Mouse (Mus musculus) adrenal gland, postnatal 4 days (tissue): ENCODE results near the gene Lekr1. TPM values are rescaled to one million over a fixed set of nuclear protein-coding genes. Genes with fewer than 3 reads are reported as not detected.
"Not testable (repeated sequence)": the region's sequence is repeated elsewhere in the genome, so short reads cannot be mapped to it uniquely, and the experiment has no call there.

Experiments used
- DNase-seq, 2 experiments: peaks; one replicate each; pipeline ENCODE4 v3.0.0; 2021 to 2022; ENCODE audit warnings: low spot score in 2 of 2, mixed read lengths in 2 of 2
- total RNA-seq, 2 experiments: library from RNA; stranded (reverse); gene quantifications; 2 replicates each; pipeline ENCODE4 v1.2.3; 2021

Lekr1 gene
- total RNA-seq, 2 experiments from 2014 or later, result 4.0 to 4.1 TPM

DNA sequence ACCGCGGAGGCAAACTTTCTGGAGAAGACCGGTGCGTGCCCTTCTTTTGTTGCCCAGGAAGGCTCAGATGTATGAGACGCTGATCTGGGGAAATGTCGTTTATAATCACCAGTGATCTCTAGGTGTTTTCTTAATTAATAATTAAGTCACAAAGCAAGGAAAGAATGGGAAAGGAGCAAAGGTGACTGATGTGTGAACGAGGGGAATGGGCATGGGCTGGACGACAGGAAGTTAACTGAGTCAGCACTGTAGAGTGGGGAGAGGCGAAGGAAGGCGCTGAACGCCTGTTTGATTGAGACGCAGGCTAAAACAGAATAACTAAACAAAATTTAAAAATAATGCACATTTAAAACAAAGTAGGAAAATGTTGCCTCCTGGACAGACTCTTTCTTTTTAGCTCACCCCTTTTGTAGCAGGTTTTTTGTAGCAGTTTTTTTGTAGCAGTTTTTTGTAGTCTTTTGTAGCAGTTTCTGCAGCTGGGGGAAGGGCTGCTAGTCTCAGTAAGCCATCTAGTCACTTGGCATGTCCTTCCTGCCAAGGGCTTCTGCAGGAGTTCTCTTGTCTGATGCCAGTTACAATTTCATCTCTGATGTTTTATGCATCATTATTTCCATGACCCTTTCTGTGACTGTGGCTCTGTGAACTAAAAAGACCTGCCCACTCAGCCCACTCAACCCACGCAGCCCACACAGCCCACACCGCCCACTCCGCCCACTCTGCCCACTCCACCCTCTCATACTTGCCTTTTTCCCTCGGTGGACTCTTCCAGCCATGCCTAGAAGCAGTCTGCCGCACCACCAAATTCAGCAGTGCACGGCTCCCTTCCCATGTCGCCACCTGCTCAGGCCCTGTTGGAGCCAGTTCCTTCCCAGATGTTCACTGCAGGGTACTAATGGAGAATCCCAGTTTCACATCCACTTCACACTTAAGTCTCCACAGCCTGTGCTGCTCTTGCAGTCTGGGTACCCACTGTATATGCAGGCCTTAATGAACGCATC lies 98.8 kb downstream of the Lekr1 start:
- no peak for DNase-seq

DNA sequence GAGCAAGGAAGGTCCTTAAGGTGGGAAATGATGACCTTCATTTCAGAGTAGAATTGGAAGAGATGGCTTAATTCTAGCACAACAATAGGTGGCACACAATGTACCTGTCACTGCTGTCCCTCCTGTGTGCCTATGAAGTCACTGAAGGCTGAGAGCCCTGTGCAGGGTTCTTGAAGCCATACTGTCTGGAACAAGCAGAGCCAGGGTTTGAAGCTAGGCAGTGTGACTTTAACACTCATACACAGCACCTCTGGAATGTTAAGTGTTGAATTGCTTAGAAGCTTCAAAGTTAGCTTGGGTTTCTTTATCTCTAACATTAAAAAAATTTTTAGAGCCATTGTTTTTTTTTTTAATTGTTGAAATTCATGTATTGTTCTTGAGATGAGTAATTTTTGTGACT lies 100.4 kb downstream of the Lekr1 start:
- no peak for DNase-seq

DNA sequence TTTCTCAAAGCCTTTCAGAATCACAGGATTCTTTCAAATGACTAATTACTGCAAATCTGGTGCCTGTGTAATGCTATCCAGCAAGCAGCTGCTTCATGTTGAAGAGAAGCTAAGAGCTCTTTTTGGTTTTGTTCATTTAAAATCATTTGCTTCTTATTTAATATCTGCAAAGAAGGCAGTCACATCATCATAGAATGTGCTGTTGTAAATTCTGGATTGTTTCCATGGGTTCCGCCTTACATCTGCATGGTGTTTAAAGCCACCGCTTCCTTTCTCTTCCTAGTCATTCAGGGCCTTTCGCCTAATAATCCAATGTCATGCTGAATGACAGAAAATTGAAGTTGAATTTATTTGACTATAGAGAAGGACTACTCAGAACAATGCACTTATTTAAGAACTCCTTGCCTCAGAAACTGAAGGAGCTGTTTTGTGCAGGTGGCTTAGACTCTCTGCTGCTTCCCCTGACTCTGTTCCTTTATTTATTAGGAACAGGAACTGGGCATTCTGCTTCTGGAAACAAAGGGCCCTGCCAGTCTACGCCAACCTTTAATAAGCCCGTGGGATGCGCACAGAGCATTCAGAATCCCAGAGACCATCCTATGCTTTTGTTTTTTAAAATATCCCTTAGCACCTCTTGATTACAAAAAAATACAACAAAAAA lies 101.3 kb downstream of the Lekr1 start:
- DNase-seq, result no peak

DNA sequence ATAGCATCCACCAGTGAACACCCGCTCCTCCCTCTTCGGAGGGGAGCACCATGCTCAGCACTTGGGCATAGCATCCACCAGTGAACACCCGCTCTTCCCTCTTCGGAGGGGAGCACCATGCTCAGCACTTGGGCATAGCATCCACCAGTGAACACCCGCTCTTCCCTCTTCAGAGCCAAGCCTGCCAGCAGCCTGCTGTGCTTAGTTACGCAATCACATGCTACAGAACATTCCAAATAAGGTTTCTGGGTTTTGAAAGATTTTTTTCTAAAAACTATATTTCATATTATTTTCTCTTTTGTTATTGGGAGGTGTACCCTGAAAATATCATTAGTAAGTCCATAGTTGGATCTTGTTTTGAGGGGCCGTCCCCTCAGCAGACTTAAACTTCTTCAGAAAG lies 103.6 kb downstream of the Lekr1 start:
- not testable (repeated sequence) for DNase-seq

DNA sequence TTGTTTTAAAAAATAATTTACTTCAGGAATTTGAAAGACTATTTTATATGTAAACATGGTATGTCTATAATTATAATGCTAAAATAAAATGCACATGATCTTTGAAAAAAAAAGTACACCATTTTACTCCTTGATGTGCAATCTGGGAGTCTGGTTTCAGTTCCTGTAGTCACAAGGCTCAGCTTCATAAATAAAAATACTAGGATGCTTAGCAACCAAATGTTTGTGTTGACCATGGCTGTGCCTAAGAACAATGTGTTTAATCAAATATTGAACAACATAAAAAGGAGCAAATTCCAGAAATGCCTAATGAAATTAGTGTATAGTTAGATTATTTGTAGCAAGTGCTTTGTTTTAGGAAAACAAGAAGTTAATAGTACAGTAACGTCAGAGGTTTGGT lies 107.9 kb downstream of the Lekr1 start:
- no peak for DNase-seq

DNA sequence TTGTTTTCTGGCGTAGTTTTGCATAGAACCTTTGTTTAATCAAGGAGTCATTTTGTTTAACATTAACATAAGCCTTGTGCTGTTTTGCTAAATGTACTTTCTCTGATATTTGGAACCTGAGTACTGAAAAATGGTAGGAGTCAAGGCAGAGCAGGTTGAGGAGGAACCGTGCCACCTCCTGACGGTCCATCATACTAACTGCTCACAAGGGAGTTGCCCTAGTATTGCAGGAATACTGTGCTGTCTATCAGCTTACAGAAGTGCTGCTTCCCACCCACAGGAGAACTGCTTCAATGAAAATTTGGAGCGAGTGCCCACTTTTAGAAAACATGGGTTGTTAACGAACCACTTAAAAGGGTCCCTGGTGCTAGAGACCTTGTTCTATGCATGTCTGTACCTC lies 109.1 kb downstream of the Lekr1 start:
- DNase-seq, result no peak

DNA sequence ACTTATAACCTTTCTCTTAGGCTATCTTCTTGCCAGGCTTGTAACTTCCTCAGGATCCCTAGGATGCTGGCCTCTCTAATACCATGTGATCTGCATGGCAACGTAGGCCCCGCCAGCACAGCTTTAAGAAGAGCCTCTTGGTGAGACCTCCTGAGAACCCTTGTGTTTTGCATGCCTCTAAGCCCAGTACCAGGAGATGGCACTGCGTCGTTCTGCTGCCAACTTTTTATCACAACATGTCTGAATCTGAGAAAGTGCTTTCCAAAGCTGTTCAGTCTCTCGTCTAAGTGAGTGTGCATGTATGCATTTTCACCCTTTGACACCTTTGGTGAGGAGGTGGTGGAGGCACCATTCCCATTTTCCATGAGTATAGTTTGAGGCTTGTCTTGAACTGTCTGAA lies 116.2 kb downstream of the Lekr1 start:
- DNase-seq, result no peak

DNA sequence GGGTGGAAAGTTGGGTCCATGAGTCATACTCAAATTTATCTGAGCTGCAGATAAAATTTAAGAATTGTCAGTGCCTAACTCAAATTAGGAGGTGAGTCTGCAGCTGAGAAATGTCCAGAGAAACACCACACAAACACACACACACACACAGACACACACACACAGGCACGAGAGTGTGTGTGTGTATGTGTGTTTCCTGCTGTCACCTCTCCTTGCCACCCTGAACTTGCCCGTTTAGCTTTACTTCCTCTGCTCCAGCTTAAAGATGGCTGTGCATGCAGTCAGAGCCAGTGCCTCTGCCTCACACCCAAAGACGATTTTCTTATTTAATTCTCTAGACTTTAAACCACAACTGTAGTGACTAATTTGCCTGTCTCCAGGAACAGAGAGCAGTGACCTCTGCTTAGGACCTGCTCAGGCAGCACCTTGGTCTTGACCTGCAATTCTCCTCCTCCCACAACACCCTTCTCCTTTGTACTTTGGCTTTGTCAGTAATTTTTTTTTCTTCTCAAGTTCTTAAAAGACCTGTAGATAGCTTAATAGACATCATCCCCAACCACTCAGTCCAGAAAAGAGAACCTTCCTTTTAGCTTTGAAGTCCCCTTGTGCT lies 124.2 kb downstream of the Lekr1 start:
- DNase-seq, result no peak

DNA sequence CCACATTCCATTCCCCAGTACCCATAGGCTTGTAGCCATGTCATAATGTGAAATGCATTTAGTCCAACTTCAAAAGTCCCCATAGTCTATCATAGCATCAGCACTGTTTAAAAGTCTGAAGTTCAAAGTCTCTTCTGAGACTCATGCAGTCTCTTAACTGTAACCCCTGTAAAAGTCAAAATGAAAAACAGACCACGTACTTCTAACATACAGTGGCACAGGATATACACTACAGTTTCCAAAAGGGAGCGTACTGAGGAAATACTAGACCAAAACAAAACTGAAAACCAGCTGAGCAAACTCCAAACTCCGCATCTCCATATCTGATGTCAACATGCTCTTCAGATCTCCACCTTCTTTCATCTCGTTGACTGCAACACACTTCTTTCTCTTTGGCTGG lies 127.5 kb downstream of the Lekr1 start:
- no peak for DNase-seq

DNA sequence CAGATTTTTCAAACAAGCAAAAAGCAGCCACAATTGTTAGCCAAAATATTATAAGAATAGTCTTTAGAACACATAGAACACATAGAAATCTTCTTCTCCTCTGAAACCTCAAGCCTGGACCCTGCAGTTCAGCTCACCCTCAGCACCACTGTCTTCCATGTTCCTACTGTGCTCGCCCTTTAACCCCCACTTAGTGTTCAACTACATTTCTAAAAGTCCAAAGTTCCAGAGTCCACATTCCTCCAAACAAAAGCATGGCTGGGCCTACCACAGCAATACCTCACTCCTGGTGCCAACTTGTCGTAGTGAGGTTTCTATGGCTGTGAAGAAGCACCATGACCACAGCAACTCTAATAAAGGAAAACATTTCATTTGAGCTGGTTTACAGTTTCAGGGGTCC lies 128.7 kb downstream of the Lekr1 start:
- DNase-seq, result no peak

DNA sequence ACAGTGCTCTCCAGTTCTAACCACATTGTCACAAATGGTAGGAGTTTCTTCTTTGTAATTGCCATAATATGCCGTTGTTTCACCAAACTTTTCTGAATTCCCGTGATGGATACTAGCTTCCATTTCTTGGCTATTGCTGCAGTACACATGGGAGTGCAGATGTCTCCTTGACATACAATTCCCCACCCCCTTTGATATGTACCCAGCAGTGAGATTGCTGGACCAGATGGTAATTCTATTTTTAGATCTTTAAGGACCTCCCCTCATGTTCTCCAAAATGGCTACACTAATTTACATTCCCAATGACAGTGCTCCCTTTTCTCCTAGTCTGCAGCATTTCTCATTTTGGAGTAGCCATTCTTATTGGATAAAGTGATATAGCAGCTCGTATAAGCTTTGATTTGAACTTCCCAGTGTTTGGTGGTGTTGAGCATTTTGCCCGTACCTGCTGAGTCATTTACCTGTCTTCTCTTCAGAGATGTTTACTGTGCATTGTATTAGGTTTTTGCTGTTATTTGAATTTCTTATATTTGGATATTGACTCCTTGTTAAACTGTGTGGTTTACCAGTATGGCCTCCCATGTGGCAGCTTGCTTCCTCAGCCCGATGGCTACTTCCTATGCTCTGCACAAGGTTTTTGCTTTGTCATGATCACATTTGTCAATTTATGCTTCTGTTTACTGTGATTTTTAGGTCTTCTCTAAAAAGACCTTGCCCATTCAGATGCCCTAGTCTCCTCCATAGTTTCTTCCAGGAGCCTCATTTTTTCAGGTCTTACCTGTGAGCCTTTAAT lies 131.5 kb downstream of the Lekr1 start:
- no peak for DNase-seq

DNA sequence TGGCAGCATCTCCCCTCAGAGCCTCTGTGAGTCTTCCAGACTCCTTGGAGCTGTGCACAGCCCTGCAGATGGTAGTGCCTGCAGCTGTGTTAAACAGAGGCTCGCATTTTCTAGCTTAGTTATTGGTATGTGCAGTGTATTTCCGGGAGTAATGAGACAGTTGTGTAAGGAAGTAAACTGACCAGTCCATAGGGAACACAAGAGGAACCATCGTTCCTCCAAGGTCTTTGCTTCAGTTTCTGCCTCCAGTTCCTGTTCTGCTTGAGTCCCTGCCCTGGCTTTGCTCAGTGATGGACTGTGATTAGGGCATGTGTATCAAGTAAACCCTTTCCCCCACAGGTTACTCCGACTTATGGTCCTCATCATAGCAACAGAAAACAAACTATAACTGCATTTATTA lies 134.9 kb downstream of the Lekr1 start:
- no peak for DNase-seq

DNA sequence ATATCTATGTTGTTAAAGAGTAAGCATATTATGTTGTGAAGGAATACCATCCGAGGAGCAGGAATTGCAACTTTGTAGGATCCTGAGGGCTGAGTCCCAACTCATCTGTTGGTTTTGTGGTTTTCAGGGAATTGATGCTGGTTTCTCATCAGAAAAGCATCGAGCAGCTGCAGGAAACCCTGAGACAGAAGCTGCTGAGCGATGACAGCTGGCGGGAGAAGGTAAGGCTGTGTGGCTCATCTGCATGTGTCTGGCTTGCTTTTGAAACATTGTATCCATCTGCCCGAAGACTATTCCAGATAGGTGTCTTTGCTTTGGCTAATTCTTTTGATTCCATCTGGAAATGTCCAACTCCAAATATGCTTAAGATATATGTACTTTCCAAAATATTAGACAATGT lies 136.2 kb downstream of the Lekr1 start:
- no peak for DNase-seq

DNA sequence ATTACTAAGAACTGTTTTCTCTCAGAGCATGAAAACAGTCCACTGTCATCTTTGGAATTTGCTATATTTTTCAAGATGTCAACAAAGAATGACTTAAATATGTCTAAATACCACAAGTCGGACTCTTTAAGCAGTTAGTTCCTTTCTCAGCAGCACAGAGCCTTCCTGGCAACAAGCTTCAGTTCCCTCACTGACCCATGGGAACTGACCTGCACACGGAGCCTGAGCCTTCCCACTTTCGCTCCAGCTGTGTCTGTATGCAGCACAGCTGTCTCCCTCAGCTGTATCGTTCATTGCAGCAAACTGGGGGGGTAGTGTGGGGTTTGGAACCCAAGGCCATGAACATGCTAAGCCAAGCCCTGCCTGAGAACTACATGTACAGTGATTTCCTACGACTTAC lies 136.8 kb downstream of the Lekr1 start:
- no peak for DNase-seq

DNA sequence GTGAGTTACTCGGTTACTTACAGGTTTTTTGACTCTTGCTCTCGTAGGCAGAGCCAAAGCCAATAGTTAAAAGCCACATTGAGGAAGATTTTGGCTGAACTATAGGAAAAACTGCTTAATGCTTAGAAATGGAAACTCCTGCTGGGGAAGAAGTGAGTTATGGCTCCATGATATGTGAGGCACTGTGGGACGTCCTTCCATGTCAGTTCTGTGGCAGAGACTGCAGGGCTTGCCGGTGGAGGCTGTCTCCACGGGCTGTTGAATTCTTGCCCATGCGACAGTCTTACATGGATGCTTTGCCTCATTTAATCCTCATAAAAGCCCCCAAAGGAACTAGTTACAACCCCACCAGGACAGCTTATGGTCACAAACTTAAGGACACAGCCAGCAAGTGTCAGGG lies 148.9 kb downstream of the Lekr1 start:
- no peak for DNase-seq

DNA sequence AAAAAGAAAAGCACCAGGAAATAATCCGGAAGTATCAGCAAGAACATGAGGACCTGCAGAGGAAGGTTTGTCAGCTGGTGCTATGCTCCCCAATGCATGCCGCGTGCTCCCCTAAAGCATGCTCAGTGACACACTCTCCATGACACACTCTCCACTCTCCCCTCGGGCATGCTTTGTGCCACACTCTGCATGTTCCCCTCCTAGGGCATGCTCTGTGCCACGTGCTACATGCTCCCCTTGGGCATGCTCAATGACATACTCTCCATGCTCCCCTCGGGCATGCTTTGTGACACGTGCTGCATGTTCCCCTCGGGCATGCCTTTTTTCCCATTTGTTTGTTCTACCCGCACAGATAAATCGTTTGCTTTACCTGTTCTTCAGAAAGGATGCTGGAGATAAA lies 150.0 kb downstream of the Lekr1 start:
- DNase-seq, result no peak

DNA sequence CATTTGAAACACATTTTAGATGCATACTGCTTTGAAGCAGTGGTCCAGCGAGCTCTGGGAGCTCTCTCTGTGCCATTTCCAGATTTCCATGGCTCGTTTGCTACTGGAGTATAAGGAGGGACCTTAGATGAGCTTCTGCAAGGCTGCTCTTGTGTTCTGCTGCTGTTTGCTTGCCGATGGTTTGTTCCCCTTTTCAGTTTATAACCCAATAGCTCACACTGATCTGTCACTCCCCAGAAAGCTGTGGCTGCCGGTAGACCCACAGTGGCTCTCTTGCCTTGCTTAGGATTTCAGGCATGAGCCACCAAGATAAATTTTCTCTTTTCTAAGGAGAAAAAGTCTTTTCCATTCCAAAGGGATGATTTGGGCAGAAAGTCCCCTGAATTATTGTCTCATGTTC lies 152.6 kb downstream of the Lekr1 start:
- DNase-seq, result no peak

DNA sequence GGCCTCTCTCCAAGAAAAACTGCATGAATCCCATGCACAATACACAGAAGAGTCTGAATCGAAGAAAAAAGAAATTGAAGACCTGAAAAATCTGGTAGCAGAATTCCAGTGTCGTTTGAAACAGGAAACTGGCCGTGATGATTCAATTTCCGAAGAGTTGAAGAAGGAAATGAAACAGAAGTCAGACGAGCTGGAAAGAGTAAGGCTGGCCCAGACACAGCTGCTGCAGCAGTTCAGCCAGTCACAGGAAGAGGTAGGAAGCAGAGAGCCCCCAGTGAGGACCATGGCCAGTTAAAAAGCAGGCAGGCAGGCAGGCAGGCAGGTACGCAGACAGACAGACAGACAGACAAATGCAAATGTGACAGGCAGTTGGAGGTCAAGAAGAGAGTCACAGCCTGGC lies 153.8 kb downstream of the Lekr1 start:
- no peak for DNase-seq

DNA sequence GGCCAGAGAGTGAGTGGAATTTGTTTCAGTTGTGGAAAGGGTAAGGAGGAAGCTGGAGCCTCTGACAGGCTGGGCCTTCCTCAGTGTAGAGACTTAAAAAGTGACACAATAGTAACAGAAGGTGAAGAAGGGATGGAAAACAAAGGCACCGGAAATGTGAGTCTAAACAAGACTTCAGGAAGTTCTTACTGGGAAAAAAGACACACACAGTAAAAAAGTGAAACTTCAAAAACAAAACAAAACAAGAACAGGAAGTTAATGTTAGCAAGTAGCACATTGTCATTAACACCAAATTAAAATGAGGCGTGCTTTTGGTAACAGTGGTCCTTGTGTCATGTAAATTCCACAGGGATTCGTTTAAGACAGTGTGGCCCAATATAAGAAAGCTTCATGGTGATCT lies 158.9 kb downstream of the Lekr1 start:
- no peak for DNase-seq

DNA sequence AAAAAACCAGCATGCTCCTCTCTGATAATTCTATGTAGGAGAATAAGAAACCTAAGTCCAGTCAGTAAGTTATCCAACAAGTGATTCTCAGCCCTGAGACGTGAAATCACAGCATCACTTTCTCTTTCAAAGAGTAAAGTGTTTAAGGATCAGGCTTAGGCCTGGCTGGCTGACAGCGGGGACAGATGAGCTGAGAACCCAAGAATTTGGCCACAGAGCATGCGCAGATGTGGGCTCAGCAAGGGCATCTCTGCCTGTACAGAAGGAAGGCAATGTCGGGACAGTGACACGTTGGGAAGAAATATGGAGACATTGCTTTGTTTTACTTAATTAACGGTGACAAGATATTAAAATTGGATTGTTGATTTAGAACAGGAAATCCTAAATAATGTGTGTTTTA lies 160.7 kb downstream of the Lekr1 start:
- DNase-seq, result no peak

DNA sequence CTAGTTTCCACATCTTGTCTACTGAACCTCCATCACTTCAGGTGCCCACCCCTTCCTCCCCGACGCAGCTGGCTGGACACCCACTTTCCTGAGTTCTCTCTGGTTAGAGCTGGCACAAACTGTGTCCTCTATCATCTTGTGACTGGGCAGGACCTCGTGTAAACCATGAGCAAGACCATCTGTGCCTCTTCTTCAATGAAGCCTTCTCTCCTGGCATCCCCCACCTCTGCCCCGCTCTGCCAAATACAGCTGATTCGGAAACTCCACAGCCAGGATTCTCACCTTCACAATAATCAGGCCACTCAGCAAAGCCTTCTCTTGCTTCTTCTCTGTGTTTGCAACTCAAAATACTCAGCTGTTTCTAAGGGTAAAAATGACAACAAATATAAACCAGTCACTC lies 161.4 kb downstream of the Lekr1 start:
- DNase-seq, result no peak
